Mouse (Mus musculus): Measurements from ENCODE around the gene Mtfr1l.
A peak's percentile ranks its signal among the peaks of the same experiment; 100 is the strongest.

Mtfr1l gene

DNA sequence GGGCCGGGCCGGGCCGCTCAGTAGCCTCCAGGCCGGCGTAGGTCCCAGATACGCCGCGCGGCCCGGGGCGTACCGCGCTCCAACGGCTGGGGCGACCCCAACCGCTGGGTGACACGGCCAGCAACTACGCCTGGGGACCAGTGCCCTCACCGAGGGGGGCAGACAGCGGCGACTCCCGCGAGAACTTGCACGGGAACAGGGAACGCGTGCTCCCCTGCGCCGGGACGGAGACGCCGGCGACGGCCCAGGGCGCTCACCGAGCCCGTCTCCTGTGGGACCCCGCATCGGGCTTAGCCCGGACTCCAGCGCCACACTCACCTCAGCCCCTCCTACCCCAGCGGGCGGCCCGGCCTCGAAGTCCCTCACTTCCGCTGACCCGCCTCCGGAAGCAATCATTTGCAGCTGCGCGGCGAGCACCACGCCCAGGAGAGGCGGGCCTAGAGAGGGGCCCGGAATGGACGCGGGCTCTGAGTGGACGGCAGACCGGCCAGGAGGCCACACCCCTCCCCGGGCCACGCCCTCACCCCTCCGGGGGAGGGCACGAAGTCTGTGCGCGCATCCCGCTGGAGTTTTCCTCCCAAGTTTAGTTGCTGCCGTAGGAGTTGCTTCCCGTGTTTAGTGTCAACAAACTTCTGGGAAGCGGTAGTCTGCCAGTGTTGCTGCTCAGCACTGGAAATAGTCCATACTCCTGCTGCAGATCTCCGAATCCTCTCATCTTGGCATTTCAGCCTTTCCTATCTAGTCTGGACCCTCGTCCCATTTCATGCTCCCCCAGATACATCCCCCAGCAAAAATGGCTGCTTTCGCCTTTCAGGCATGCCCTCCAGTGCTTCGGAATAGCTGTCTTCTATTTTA lies at the start of gene Mtfr1l:
Gene Mtfr1l (minus strand): TSS at position 456 of the 855 bp plus-strand sequence.
- peak; percentile 99 for DNase-seq

DNA sequence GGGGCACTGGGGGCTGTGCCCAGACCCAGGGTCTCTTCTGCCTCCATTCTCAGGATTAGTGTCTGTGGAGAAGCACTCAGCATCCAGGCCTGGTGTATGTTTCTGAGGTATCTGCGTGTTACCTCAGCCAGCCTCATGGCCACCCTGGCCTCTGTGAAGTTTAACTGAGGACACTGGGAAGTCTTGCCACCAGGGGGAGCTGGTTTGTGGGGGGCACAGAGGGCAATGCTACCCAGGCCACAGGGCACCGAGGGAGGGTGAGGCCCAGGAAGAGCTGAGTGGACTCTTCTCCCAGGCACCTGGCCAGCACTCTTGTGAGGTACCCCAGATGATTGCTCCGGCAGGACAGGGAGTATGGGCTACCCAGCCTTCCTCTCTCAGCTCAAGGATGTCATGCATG lies 48.3 kb upstream of the Mtfr1l start:
- DNase-seq, result peak; percentile 61

DNA sequence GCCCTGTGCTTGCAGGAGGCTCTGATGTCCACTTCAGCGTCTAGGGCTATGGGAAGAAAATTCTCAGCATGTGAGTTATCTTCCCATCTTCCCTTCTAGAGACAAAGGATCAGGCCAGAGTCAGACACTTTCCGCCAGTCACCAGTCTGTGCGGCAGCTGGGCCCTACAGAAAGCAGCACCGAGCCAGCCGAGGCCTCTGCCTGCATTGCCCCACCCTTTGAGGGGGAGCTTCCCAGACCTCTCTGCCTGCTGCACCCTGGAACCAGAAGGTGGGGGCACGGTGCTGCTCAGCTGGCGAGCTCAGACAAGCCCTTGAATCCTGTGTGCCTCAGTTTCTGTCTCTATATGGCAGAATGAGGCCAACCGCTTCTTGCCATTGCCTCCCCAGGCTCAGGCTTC lies 46.2 kb upstream of the Mtfr1l start:
- DNase-seq, result no peak

GRCm38 (mm10) chr4:134580351-134581148 lies 45.4 kb upstream of the Mtfr1l start:
- no peak for DNase-seq

- no peak for DNase-seq
Measured at GRCm38 (mm10) chr4:134579620-134580019, 44.4 kb upstream of the Mtfr1l start.

DNA sequence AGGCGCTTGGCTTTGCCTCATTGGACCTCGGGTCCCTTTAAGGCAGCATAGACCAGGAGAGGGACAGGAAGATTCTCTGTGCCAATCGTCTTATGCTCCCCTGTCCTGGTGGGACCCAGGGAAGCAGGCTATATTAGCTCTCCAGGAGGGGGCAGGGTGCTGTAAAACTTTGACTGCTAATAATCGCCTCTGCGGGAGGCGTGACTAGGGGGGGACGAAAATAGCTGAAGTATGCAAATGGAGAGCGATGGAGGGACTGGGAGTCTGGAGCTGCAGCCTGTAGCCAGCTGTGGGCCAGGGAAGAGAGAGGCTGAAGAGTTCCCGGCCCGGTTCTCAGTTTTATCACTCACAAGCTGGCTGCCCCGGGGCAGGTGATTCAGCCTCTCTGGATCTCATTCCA lies 44.0 kb upstream of the Mtfr1l start:
- DNase-seq, result peak; percentile 75

GRCm38 (mm10) chr4:134578407-134578806 lies 43.2 kb upstream of the Mtfr1l start:
- DNase-seq, result no peak

DNA sequence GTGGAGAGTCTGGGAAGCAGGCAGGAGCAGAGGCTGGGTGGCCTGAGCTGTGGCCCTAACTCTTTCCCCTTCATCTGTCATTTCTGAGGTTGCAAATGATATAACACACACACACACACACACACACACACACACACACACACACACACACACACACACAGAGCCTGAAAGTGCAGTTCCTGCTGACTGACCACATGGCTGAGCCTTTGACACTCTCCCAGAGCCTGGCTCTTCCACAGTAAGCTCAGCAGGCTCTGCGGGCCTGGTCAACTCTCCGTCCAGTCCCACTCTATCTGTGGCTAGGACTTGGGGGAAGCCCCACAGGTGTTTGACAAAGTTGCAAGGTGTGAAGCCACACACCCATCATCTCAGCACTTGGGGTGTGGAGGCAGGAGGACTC lies 42.1 kb upstream of the Mtfr1l start:
- no peak for DNase-seq

GRCm38 (mm10) chr4:134575486-134575885 lies 40.3 kb upstream of the Mtfr1l start:
- DNase-seq, result no peak

- DNase-seq, result no peak
Measured at GRCm38 (mm10) chr4:134572449-134573300, 37.5 kb upstream of the Mtfr1l start.

DNA sequence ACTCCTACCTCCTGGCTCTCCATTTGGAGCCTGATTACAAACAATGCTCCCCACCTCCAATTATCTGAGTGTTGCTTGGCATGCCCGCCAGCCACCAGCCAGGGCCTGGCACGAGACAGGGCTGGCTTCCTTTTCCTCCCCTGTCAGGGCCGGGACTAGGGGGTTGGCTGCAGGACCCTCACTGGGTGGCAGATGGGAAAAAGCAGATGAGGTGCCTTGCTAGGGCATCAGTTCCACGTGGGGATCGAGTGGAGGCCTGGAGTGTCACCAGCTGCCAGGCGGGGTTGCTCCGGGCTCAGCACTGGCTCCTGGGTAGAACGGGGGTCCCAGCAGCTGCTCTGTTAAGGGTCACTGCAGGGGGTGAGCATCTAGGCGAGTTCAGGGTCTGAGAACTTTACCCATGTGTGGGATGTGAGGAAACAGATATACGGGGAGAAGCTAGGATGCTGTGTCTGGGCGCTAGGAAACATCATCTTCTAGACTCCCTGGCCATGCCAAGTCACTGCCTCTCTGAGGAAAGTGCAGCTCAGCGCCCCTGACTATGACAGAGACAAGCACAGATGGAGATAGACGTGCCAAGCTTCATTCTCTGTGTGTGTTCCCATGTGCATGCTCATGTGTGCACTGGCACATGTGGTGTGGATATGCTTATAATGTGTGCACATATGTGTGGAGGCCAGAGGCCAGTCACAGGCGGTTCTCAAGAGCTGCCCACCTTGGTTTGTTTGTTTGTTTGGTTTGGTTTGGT lies 35.7 kb upstream of the Mtfr1l start:
- no peak for DNase-seq

- no peak for DNase-seq
Measured at GRCm38 (mm10) chr4:134569831-134570230, 34.6 kb upstream of the Mtfr1l start.

- DNase-seq, result peak; percentile 53
Measured at GRCm38 (mm10) chr4:134569205-134569604, 34.0 kb upstream of the Mtfr1l start.

DNA sequence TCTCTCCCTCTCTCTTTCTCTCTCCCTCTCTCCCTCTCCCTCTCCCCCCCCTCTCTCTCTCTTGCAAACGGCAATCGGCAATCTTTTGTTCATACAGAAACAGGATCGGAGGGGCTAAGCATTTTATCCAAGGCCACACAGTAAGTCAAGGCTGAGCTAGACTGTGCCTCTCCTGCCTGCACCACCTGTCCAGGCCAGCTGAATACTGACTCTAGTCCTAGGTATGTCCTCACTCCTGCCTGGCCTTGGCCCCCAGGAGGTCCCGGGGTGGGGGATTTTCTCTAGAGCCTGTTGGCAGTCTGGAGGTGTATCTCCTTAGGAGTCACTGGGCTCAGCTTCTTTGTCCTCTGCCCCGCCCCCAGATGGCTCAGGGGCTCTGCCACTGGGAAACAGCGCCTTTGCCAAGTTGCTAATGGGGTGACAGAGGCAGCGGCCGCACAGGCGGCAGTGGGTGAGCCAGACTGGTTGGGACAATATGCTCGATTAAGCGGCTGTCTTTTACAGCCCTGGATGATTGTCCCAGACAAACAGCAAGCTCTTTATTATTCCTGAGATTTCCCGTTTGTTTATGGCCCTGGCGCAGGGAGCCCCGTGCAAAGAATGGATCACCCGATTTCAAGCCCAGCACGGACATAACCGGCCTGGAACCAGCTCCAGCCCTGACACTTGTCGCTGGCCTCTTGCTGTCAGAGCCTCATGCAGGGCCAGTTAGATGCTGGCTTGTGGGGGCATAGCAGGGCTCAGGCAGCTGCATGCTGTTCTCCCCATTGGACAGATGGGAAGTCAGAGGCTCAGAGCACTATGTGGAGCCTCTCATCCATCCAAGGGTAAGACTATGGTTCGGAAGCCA lies 32.4 kb upstream of the Mtfr1l start:
- DNase-seq, result no peak

DNA sequence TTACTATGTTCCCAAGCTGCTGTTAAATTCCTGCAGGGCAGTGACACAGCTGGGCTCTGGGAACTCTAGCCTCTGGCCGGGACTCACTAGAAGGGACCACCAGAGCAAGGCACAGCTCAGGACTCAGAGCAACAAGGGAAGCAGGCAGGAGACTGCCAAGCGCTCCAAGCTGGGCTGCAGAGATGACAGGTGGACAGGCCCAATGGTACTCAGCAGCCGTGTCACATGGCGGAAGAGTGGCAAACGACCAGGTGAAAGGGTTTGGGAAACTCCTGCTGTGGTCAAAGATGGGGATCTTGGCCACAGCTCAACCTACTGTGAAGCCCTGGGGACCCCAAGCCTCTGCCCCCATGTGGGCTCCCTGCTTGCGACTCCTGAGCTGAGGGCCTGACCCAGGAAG lies 28.9 kb upstream of the Mtfr1l start:
- DNase-seq, result no peak

DNA sequence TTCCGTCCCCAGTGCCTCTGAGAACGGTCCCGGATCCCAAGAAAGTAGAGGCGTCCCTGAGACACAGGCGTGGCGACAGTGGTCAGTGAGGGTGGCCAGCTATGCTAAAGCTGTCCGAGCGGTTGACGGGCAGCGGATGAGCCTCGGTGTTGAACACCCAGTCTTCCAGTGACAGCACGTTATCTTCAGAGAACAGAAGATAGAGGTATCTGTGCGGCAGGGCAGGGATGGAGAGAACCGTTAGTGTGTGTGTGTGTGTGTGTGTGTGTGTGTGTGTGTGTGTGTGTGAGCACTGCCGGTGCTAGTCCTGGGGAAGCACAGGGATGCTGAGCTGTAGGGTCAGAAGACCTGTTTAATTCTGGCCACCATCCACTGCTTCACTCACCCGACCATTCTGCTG lies 28.4 kb upstream of the Mtfr1l start:
- no peak for DNase-seq

GRCm38 (mm10) chr4:134562014-134562413 lies 26.8 kb upstream of the Mtfr1l start:
- no peak for DNase-seq

- no peak for DNase-seq
Measured at GRCm38 (mm10) chr4:134560699-134561098, 25.5 kb upstream of the Mtfr1l start.

DNA sequence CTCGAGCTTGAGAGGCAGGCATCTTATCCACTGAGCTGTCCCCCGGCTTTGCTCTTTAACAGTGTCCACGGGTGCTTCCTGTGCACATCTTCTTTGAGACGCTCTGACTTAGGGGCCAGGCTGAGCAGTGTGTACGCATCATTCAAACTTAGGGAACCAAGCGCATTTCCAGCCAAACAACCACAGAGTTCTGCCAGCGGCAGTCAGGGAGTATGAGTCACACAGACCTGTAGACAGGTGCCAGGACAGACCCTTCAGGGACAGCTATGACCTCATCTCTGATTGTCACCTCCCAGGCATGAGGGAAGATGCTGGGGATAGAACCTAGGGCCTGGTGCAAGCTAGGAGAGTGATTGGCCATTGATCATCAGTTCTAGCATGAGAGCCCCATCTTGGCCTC lies 24.0 kb upstream of the Mtfr1l start:
- DNase-seq, result no peak

GRCm38 (mm10) chr4:134558570-134559113 lies 23.5 kb upstream of the Mtfr1l start:
- no peak for DNase-seq

DNA sequence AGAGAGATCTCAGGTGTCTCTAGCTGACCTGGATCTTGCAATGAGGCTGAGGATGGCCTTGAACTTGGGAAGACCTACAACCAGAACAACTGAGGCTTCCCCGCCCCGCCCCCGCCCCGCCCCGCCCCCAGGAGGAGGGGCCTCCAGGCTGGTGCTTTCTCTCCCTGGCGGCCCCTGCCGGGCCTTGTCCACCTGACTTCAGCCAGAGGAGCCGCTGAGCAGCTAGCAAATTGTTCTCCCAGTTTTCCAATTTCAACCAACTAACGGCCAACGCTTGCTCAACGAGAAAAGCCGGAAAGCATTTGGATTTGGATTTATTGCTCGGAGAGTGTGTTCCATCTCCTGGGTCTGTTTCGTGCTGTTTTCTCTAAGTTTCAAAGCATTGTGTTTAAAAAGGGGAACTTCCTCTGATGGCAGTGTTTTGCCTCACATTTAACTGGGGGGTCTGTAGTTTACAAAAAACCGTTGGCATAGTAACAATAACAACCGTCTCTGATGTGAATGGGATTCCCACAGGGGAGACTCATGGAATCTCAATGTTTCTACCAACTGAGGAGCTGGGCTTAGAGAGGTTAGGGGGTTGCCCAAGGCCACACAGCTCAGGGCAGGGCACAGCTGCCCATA lies 22.6 kb upstream of the Mtfr1l start:
- no peak for DNase-seq
